Mouse (Mus musculus) liver, embryonic 16.5 days (tissue): ENCODE results near the gene Gm20517. TPM values are rescaled to one million over a fixed set of nuclear protein-coding genes. Genes with fewer than 3 reads are reported as not detected.

Experiments used
- ATAC-seq: fragments of 200-750 bp; cut with Nextera tagmentation; 2 replicates; pipeline ENCODE4 v1.8.0; 2017; ENCODE audit warnings: low read depth, mild to moderate bottlenecking, moderate number of reproducible peaks, moderate library complexity
- H3K27ac ChIP-seq: fragments of 300-500 bp; sonication (generic); 2 replicates; pipeline ENCODE4 v1.5.1; 2014; ENCODE audit warnings: mild to moderate bottlenecking, low read length
- H3K27me3 ChIP-seq: fragments of 300-500 bp; sonication (generic); 2 replicates; pipeline ENCODE4 v1.6.1; 2014; ENCODE audit warnings: low read depth, low read length, mixed read lengths; ENCODE audit not compliant: control insufficient read depth, insufficient read depth
- H3K36me3 ChIP-seq: fragments of 300-500 bp; sonication (generic); 2 replicates; pipeline ENCODE4 v1.6.1; 2014; ENCODE audit warnings: mild to moderate bottlenecking; ENCODE audit not compliant: control insufficient read depth, insufficient read depth
- H3K4me1 ChIP-seq: fragments of 300-500 bp; sonication (generic); 2 replicates; pipeline ENCODE4 v1.6.1; 2014; ENCODE audit warnings: low read depth, low read length, mixed read lengths; ENCODE audit not compliant: control insufficient read depth
- H3K4me2 ChIP-seq: fragments of 300-500 bp; sonication (generic); 2 replicates; pipeline ENCODE4 v1.6.1; 2014; ENCODE audit warnings: low read depth, low read length, mixed read lengths
- H3K4me3 ChIP-seq: fragments of 300-500 bp; sonication (generic); 2 replicates; pipeline ENCODE4 v1.5.1; 2014; ENCODE audit warnings: low read depth, mild to moderate bottlenecking, low read length
- H3K9ac ChIP-seq: fragments of 300-500 bp; sonication (generic); 2 replicates; pipeline ENCODE4 v1.6.1; 2014; ENCODE audit warnings: low read depth, low read length
- H3K9me3 ChIP-seq: fragments of 300-500 bp; sonication (generic); replicated peaks from 2 replicates; pipeline ENCODE4 v1.6.1; 2016; ENCODE audit warnings: low read length; ENCODE audit not compliant: control insufficient read depth
- WGBS: fragments of 180-500 bp; shearing (Covaris S2); extraction: QIAGEN DNeasy Blood & Tissue Kit; methylation state at CpG from one replicate; pipeline ENCODE4 v1.1.7; 2014; ENCODE audit not compliant: insufficient replicate concordance; 5-methylcytosine and 5-hydroxymethylcytosine counted together
- polyA plus RNA-seq: library from polyadenylated mRNA; unstranded; fragments of >200 nt; fragmentation: Nextera tagmentation; extraction: Ambion mirVana; gene quantifications from 2 replicates; pipeline ENCODE4 v1.2.1, GENCODE M21; 2015

Gene Gm20517
- polyA plus RNA-seq, 1 experiment from 2014 or later = 1.1 TPM

DNA sequence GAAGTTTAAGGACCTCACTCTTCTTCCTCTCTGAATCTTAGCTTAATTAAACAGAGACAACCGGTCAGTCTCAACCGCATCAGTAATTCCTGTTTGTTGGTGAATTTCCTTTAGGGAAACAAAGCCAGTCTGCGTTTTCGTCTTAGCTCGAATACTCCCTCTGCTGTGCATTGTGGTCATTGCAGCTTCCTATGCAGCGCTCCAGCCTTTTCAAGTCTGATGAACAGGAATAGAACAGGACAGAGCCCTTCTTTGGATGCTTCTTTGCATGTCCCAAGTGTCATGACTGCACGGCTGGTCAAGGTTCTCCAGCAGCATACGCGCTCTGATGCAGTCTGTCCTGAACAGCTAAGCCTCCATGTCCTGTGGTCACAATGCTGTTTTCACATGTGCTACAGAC is 65.2 kb downstream of the Gm20517 start:
- Histone ChIP-seq H3K36me3 (peaks cover 18% of the 10 kb centered on the region), H3K27me3 (peaks cover 11% of the 10 kb centered on the region), H3K4me3 (no peak overlapping the region), H3K4me1 (peaks cover 2% of the 10 kb centered on the region; the same call in 1 of the 2 replicates), H3K9me3 (no peaks in the 10 kb centered on the region), H3K27ac (no peak overlapping the region), H3K4me2 (no peak overlapping the region), H3K9ac (no peak overlapping the region)
- no peak for ATAC-seq
- 25% methylated on average over 9 of the region's 9 CpGs for WGBS

DNA sequence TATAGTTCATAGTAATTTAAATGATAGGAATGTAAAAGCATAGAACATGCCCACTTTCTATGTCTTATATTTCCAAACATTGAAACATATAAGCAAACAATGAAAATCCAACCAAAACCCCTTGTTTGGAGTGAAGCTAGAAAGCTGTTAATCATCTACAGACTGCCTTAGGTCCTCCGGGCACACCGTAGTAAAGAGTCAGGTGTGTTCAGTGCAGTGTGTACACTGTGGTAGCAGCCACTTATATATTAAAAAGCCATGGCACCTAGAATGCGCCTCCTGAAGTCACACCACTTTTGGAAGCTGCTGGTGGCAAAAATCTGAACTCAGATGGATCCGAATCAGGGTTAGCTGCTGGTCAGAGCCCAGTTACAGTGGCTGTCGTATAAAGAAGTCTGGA is 66.8 kb downstream of the Gm20517 start:
- Histone ChIP-seq H3K36me3 (peaks cover 25% of the 10 kb centered on the region), H3K27ac (no peak overlapping the region), H3K4me2 (no peak overlapping the region), H3K4me1 (no peaks in the 10 kb centered on the region), H3K27me3 (no peaks in the 10 kb centered on the region), H3K9me3 (no peaks in the 10 kb centered on the region), H3K4me3 (no peak overlapping the region), H3K9ac (no peak overlapping the region)
- ATAC-seq = peak; percentile 81
- 82% methylated on average over 5 of the region's 5 CpGs for WGBS

DNA sequence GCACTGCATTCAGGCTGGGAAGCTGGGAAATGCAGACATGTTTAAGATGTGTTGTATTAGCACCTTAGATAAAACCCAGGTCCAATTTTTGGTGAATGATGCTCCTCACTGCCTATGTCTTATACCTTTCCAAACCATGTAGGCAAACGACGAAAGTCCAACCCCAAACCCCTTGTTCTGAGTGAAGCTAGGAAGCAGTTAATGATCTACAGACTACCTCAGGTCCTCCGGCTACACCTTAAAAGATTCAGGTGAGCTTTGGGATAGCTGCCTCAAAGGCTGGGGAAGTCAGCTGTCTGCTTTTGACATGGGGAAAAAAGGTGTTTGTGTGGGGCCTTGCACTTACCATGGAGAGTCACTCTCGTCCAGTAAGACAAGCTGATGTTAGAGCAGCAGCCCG is 67.3 kb downstream of the Gm20517 start:
- Histone ChIP-seq H3K4me3 (no peak overlapping the region), H3K27me3 (no peaks in the 10 kb centered on the region), H3K4me1 (no peaks in the 10 kb centered on the region), H3K9me3 (no peaks in the 10 kb centered on the region), H3K4me2 (no peak overlapping the region), H3K36me3 (peaks cover 25% of the 10 kb centered on the region), H3K27ac (no peak overlapping the region), H3K9ac (no peak overlapping the region)
- ATAC-seq = no peak
- 80% methylated on average over 5 of the region's 5 CpGs for WGBS

DNA sequence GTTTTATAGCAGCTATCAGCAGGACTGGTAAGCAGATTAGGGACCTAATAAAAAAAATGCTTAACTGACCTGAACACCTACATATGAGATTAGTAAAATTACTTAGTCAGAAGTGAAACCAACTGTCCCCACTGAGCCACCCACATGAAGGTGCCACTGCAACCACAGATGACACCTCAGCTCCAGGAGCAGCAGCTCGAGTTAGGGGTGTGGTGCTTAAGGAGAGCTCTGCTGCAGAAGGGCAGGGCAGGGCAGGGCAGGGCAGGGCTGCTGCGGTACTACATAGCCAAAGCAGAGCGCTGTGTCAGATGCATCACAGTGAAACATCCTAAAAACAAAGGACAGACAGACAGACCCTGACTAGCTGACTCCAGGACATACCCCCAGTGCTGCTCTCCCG is 71.4 kb downstream of the Gm20517 start:
- WGBS = 56% methylated on average over 4 of the region's 4 CpGs
- no peak overlapping the region for H3K9ac ChIP-seq
- H3K4me3 ChIP-seq = no peak overlapping the region
- H3K36me3 ChIP-seq = peaks cover 24% of the 10 kb centered on the region
- no peaks in the 10 kb centered on the region for H3K9me3 ChIP-seq
- H3K4me1 ChIP-seq = peaks cover 13% of the 10 kb centered on the region
- no peak overlapping the region for H3K4me2 ChIP-seq
- H3K27me3 ChIP-seq = no peaks in the 10 kb centered on the region
- H3K27ac ChIP-seq = no peak overlapping the region
- no peak for ATAC-seq

DNA sequence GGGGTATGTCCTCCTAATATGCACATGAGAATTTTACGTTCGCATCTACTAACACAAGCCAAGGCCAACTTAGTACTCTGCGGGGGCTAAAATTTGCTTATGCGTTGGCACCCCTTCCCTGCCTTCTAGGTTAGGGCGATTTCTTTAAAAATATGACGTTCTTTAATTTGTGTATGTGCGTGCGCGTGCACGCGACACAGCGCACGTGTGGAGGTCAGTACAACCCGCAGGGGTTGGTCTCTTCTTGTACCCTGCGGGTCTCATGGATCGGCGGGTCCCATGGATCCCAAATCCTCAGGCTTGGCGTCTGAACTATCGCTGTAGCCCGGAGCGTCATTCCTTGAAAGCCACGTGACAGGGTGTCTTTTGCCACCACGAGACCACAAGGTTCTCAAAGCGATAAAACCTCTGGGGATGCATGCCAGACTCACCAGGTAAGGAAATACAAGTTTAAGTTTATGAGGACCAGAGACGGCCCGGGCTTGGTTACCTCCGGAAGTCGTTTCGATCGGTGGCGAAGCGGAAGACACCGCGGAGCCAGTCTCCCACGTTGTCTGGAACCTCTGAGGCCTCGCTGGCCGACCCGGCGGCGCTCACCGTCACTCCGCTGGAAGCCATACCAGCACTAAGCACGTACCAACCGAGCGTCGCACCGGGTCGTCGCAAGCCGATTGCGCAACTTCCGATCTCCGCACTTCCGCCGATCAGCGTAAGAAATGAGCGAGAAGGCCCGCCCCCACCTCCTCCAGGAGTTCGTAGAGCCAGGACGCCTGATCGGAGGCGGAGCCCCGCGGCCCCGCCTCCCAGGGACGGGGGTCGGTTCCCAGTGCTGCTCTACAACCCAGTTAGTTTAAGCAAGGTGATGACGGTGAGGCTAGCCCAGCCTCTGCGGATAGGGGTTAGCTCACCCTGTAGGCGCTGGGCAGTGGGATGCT is 76.3 kb downstream of the Gm20517 start:
- peaks cover 21% of the 10 kb centered on the region for H3K4me1 ChIP-seq
- under 1% methylated on average over 70 of the region's 70 CpGs for WGBS
- peaks cover 3% of the 10 kb centered on the region; the same call in 1 of the 2 replicates for H3K36me3 ChIP-seq
- peak overlapping the region; percentile 79 for H3K27ac ChIP-seq
- ATAC-seq = peak; percentile 86
- H3K9me3 ChIP-seq = no peaks in the 10 kb centered on the region
- peak overlapping the region; percentile 77 for H3K9ac ChIP-seq
- peak overlapping the region; percentile 95 for H3K4me2 ChIP-seq
- H3K27me3 ChIP-seq = no peaks in the 10 kb centered on the region
- peak overlapping the region; percentile 83 for H3K4me3 ChIP-seq

DNA sequence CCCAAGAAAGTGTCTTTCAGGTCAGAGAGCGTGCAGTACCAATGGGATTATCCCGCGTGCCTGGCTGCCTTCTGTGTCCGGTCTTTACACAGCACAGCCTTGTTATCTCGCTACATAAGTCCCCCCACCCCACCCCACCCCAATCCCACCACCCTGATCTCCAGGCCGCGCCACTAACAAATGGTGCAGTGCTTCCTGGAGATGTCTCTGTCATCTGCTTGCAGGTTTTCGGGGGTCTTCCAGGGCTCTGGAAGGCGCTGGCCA is 76.9 kb downstream of the Gm20517 start, which contains the start of gene Tomm6:
Gene Tomm6 (minus strand): TSS at position 43 of the 264 bp plus-strand sequence.
- peak within 1 kb of the TSS; percentile 95 for H3K4me2 ChIP-seq
- H3K27me3 ChIP-seq = no peaks in the 10 kb centered on the region
- peak within 1 kb of the TSS; percentile 79 for H3K27ac ChIP-seq
- peaks cover 21% of the 10 kb centered on the region for H3K4me1 ChIP-seq
- H3K36me3 ChIP-seq = peaks cover 3% of the 10 kb centered on the region; the same call in 1 of the 2 replicates
- peak within 1 kb of the TSS; percentile 77 for H3K9ac ChIP-seq
- 0% methylated on average over 9 of the region's 9 CpGs for WGBS
- ATAC-seq = no peak
- H3K9me3 ChIP-seq = no peaks in the 10 kb centered on the region
- peak within 1 kb of the TSS; percentile 83 for H3K4me3 ChIP-seq

DNA sequence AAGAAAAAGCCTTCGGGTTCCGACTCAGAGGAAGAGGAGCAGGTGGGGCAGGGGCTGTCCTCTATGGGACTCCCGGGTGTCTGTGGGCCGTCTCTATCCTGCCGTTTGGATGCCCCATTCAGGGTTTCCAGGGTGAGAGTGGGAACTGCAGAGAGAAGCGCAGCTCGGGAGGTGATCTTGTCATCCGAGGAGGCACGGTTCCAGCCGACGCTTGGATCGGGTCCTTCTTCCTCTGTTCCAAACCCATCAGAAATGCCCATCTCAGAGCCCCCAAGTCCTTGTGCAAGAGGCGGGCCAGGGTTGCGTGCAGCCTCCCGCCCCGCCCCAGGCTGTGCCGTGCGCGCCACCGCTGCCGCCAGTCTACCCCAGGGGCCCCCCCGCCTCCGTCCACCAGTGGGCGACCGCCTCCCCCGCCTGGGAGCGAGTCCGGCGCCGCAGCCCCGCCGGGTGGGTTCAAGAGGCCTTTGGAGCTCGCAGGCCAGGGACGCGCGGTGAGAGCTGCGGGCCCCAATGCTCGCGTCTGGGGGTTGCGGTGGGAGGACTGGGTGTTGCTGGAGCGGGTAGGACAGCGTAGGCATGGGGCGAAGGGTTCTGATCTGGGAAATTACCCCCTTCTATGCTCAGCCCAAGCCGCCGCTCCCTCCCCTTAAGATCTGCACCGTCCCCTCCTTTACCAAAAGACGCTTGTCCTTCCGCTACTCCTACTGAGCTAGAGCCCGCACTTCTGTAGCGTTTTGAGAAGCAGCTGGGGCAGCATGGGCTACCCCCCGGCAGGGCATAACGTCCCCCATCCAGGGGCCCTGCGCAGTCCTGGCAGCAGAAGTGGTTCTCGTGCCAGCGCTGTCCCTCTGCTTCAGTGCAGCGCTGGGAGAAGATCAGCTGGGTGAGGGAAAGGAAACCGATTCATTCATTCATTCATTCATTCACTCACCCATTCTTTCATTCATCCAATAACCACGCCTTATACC is 77.5 kb downstream of the Gm20517 start, which contains the start of gene Frs3:
Gene Frs3 (plus strand): TSS at position 423 of the 968 bp plus-strand sequence.
- peaks cover 3% of the 10 kb centered on the region; the same call in 1 of the 2 replicates for H3K36me3 ChIP-seq
- WGBS = 1% methylated on average over 58 of the region's 58 CpGs
- peak; percentile 57 for ATAC-seq

DNA sequence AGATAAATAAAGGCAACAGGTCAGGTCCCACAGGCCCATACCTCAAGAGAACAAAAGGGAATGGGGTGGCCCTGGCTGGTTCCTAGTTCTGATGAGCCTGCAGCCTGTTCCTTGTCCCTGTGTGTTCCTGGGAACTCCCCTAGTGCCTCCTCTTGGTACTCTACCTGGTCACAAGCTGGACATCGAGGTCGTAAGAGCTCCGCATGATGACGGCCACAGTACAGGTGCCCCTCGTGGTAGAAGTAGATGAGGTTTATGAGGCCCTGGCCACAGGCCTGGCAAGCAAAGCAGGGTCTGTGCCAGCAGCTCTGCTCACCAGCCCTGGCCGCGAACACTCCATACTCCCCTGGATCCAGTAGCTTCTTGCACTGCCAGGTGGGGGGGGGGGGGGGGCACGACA is 78.5 kb downstream of the Gm20517 start:
- 76% methylated on average over 8 of the region's 8 CpGs for WGBS
- H3K4me2 ChIP-seq = no peak overlapping the region
- no peak overlapping the region for H3K4me3 ChIP-seq

More for the DNA sequence above, 77.5 kb downstream of the Gm20517 start, which contains the start of gene Frs3:
- H3K9ac ChIP-seq = peak within 1 kb of the TSS; percentile 77
- no peaks in the 10 kb centered on the region; the same call in 1 of the 2 replicates for H3K27me3 ChIP-seq
- peak within 1 kb of the TSS; percentile 83 for H3K4me3 ChIP-seq
- H3K4me1 ChIP-seq = peaks cover 23% of the 10 kb centered on the region
- H3K27ac ChIP-seq = peak within 1 kb of the TSS; percentile 79
- peak within 1 kb of the TSS; percentile 95 for H3K4me2 ChIP-seq
- H3K9me3 ChIP-seq = no peaks in the 10 kb centered on the region

More for the DNA sequence above, 78.5 kb downstream of the Gm20517 start:
- H3K27me3 ChIP-seq = peaks cover 2% of the 10 kb centered on the region
- no peaks in the 10 kb centered on the region for H3K36me3 ChIP-seq
- H3K4me1 ChIP-seq = peaks cover 30% of the 10 kb centered on the region
- no peak for ATAC-seq
- no peaks in the 10 kb centered on the region for H3K9me3 ChIP-seq
- H3K9ac ChIP-seq = no peak overlapping the region
- H3K27ac ChIP-seq = no peak overlapping the region
